Mouse (Mus musculus) megakaryocyte, embryonic 14.5 days (primary cell): ENCODE results near the gene Pex26.

Source experiments
- FLI1 ChIP-seq: IDR thresholded peaks from 2 replicates; pipeline ENCODE4 v1.6.1; 2012; ENCODE audit warnings: low read length, inconsistent platforms, mixed read lengths
- GATA1 ChIP-seq: IDR thresholded peaks from 3 replicates; pipeline ENCODE4 v1.6.1; 2012; ENCODE audit warnings: mixed read lengths, low read length, inconsistent platforms, borderline replicate concordance

GRCm38 (mm10) chr6:121245127-121246036 is 61.9 kb downstream of the Pex26 start, which contains the start of gene Usp18:
- TF ChIP-seq GATA1 (no peak), FLI1 (no peak)
